Mouse (Mus musculus): Measurements from ENCODE around the gene Ly6c1. TPM values are rescaled to one million over a fixed set of nuclear protein-coding genes. Genes with fewer than 3 reads are reported as not detected.

Gene Ly6c1
- polyA plus RNA-seq, 1 experiment from 2014 or later = 9.8 TPM

Other genes starting within 250 kb of the Ly6c1 start
- gene Gml2, start 229.8 kb downstream of the Ly6c1 start, polyA plus RNA-seq (2014; fragmentation: Nextera tagmentation; extraction: Ambion mirVana) = not detected in 2 replicates
- not detected in 2 replicates for gene 2010109I03Rik, start 151.8 kb downstream of the Ly6c1 start, polyA plus RNA-seq (2014; fragmentation: Nextera tagmentation; extraction: Ambion mirVana)
- gene Ly6i, start 65.4 kb downstream of the Ly6c1 start, polyA plus RNA-seq (2014; fragmentation: Nextera tagmentation; extraction: Ambion mirVana) = not detected in 2 replicates
- gene Ly6a, start 50.8 kb downstream of the Ly6c1 start, polyA plus RNA-seq (2014; fragmentation: Nextera tagmentation; extraction: Ambion mirVana) = 8.7 and 10.8 TPM in 2 replicates
- gene Ly6c2, start 63.1 kb upstream of the Ly6c1 start, polyA plus RNA-seq (2014; fragmentation: Nextera tagmentation; extraction: Ambion mirVana) = 0.77 and 1.2 TPM in 2 replicates
- not detected in 2 replicates for gene Ly6g, start 106.4 kb upstream of the Ly6c1 start, polyA plus RNA-seq (2014; fragmentation: Nextera tagmentation; extraction: Ambion mirVana)
- gene BC025446, start 167.5 kb upstream of the Ly6c1 start, polyA plus RNA-seq (2014; fragmentation: Nextera tagmentation; extraction: Ambion mirVana) = 14.8 and 15.1 TPM in 2 replicates
- gene Ly6f, start 219.6 kb upstream of the Ly6c1 start, polyA plus RNA-seq (2014; fragmentation: Nextera tagmentation; extraction: Ambion mirVana) = 0.38 TPM in 1 of 2 replicates, not detected in the other